Comparison of ENCODE assay signal across 8 mouse cellular contexts in the genomic region with DNA sequence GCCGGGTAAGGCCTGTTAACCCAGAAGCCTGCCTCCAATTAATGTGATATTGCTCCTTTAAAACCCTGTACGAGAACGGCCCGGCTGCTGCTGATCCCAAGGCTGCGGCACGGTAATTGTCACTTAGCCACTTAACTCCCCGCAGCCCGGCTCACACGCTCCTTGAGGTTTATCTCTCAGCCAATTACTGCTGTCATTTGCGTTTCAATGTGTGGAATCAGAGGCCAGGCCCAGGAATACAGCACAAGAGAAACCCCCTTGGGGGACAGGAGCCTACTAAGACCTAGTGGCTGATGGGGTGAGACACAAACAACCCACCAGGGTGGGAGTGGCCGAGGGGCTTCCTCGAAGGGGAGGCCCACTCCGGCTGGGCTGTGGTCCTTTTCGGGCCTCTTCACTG.
DNase-seq lines count a peak whose midpoint lies in the region; ATAC-seq and TF ChIP-seq lines count a peak whose summit lies in the region.

No protein-coding gene starts in this region.

- H3K4me3 ChIP-seq in forebrain, embryonic 11.5 days (ENCODE audit: low read depth, low read length) = peak overlapping the region; percentile 21; the same call in 1 of the 2 replicates
- H3K4me3 ChIP-seq in intestine, postnatal 0 days (ENCODE audit: low read depth, low read length) = no peak overlapping the region
- H3K4me3 ChIP-seq in neural tube, embryonic 15.5 days (replicated peaks) = no peak overlapping the region; the same call in 1 of the 2 replicates

- peak overlapping the region; percentile 93 for H3K27ac ChIP-seq in forebrain, embryonic 11.5 days (ENCODE audit: low read depth, low read length)
- peak overlapping the region; percentile 80 for H3K27ac ChIP-seq in intestine, postnatal 0 days (ENCODE audit: low read depth, low read length)
- H3K27ac ChIP-seq in neural tube, embryonic 15.5 days (replicated peaks) = peak overlapping the region; percentile 89

- H3K9ac ChIP-seq in forebrain, embryonic 11.5 days (ENCODE audit: low read length) = peak overlapping the region; percentile 54
- peak overlapping the region; percentile 28; the same call in 1 of the 2 replicates for H3K9ac ChIP-seq in intestine, postnatal 0 days (ENCODE audit: low read depth, low read length)
- H3K9ac ChIP-seq in neural tube, embryonic 15.5 days (replicated peaks) = 0 out of 2 replicates have a peak overlapping the region, but pooled peaks have one; percentile 2

- no peaks in the 10 kb centered on the region for H3K36me3 ChIP-seq in forebrain, embryonic 11.5 days (ENCODE audit: control insufficient read depth, insufficient read depth, low read length)
- no peaks in the 10 kb centered on the region for H3K36me3 ChIP-seq in intestine, postnatal 0 days (ENCODE audit: control insufficient read depth, insufficient read depth)
- H3K36me3 ChIP-seq in neural tube, embryonic 15.5 days = no peaks in the 10 kb centered on the region

- DNase-seq in MN1 (ENCODE audit: low spot score) = peak; percentile 86
- peak; percentile 63 for DNase-seq in adrenal gland, postnatal 14 days
- peak; percentile 89 for DNase-seq in forebrain, embryonic 11.5 days (ENCODE audit: low spot score)
- no peak for DNase-seq in left cerebral cortex, adult 8-10 months (ENCODE audit: low spot score in 2 of 2)
- DNase-seq in gastrocnemius, postnatal 25 days = no peak

- WGBS in forebrain, embryonic 11.5 days = under 1% methylated on average over 14 of the region's 14 CpGs
- WGBS in intestine, postnatal 0 days = 14% methylated on average over 14 of the region's 14 CpGs
- 2% methylated on average over 14 of the region's 14 CpGs for WGBS in neural tube, embryonic 15.5 days

- ATAC-seq in forebrain, embryonic 11.5 days (replicated peaks; ENCODE audit: low FRiP score) = peak; percentile 75
- no peak for ATAC-seq in intestine, postnatal 0 days
- no peak for ATAC-seq in neural tube, embryonic 15.5 days (ENCODE audit: low FRiP score)
- no peak for ATAC-seq in monocyte, adult 5-6 weeks (replicated peaks; ENCODE audit: insufficient number of reproducible peaks, low FRiP score, low TSS enrichment, poor library complexity, severe bottlenecking)

- no peaks in the 10 kb centered on the region for H3K27me3 ChIP-seq in forebrain, embryonic 11.5 days (ENCODE audit: control insufficient read depth, insufficient read depth, low read length)
- H3K27me3 ChIP-seq in intestine, postnatal 0 days (replicated peaks; ENCODE audit: control insufficient read depth, insufficient read depth, low read length) = no peaks in the 10 kb centered on the region
- no peaks in the 10 kb centered on the region for H3K27me3 ChIP-seq in neural tube, embryonic 15.5 days (replicated peaks)

- peak overlapping the region; percentile 55 for H3K4me2 ChIP-seq in forebrain, embryonic 11.5 days (ENCODE audit: low read depth, low read length, severe bottlenecking)
- peak overlapping the region; percentile 64 for H3K4me2 ChIP-seq in intestine, postnatal 0 days (replicated peaks; ENCODE audit: low read depth)
- H3K4me2 ChIP-seq in neural tube, embryonic 15.5 days = peak overlapping the region; percentile 63

- H3K4me1 ChIP-seq in forebrain, embryonic 11.5 days (replicated peaks; ENCODE audit: control insufficient read depth, insufficient read depth, low read length) = peaks cover 36% of the 10 kb centered on the region
- H3K4me1 ChIP-seq in intestine, postnatal 0 days (replicated peaks; ENCODE audit: control insufficient read depth, insufficient read depth, low read length) = peaks cover 12% of the 10 kb centered on the region
- H3K4me1 ChIP-seq in neural tube, embryonic 15.5 days = peaks cover 56% of the 10 kb centered on the region

- no peaks in the 10 kb centered on the region for H3K9me3 ChIP-seq in forebrain, embryonic 11.5 days (ENCODE audit: control insufficient read depth, low read length)
- no peaks in the 10 kb centered on the region for H3K9me3 ChIP-seq in intestine, postnatal 0 days (ENCODE audit: control insufficient read depth)
- no peaks in the 10 kb centered on the region for H3K9me3 ChIP-seq in neural tube, embryonic 15.5 days (replicated peaks)

- no peak for TF ChIP-seq CTCF in intestine, postnatal 0 days (IDR thresholded peaks at IDR 0.05; ENCODE audit: low read depth)

Comparison
In these comparisons a context has a peak if more than half of its experiments do, and no peak if none do; other contexts are left out.
1. DNase-seq: peak in MN1 (single experiment), adrenal gland, postnatal 14 days (single experiment) and forebrain, embryonic 11.5 days (single experiment); none in left cerebral cortex, adult 8-10 months (0 of 2) and gastrocnemius, postnatal 25 days (single experiment).
2. H3K9ac ChIP-seq: peak in every context shown above with its lines; median percentile 54 in forebrain, embryonic 11.5 days; 28 in intestine, postnatal 0 days; 2 in neural tube, embryonic 15.5 days.
3. Peak in every context shown above with its lines, with median percentiles within 50 percentile points of each other: H3K27ac ChIP-seq and H3K4me2 ChIP-seq.